Mouse (Mus musculus) lung, postnatal 0 days (tissue): ENCODE data around the gene Olfr1493-ps1.

Experiments
- CTCF ChIP-seq: IDR thresholded peaks from 2 replicates; pipeline ENCODE4 v1.5.1; 2016; ENCODE audit warnings: antibody characterized with exemption, mild to moderate bottlenecking
- EP300 ChIP-seq: IDR thresholded peaks from 2 replicates; pipeline ENCODE4 v1.6.1; 2016; ENCODE audit warnings: antibody characterized with exemption, mild to moderate bottlenecking, control low read depth

DNA sequence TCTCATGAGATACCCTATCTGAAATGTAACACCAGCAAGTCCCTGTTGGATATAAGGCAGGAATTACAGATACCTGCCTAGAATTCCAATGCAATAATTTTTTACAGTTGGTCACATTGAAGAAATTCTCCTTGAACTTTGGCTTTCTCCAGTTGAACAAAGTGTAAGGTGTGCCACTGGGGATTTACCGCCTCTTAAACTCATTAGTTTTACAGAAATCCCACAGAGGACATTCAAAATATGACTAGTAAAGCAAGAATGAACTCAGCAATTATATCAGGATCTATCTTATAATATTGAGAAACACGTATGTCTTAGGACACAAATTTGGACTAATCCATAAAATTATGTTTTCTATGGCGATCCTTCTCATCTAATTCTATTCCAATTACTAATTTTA is 26.1 kb upstream of the Olfr1493-ps1 start, which contains the start of gene Olfr1491:
- TF ChIP-seq CTCF (no peak), EP300 (no peak)
